Mouse (Mus musculus) layer of hippocampus, adult 2 months (tissue): ENCODE data around the gene Decr2. TPM values are rescaled to one million over a fixed set of nuclear protein-coding genes. Genes with fewer than 3 reads are reported as not detected.
A peak's percentile ranks its signal among the peaks of the same experiment; 100 is the strongest.
"Not testable (repeated sequence)": the region's sequence is repeated elsewhere in the genome, so short reads cannot be mapped to it uniquely, and the experiment has no call there.

Experiments
- DNase-seq, 2 experiments: peaks; one replicate each; pipeline ENCODE4 v3.0.0; 2022; ENCODE audit warnings: low spot score in 2 of 2
- H3K27ac ChIP-seq: fragments of 200-600 bp; 2 replicates; pipeline ENCODE4 v1.8.1; 2022
- H3K4me3 ChIP-seq: fragments of 200-600 bp; 2 replicates; pipeline ENCODE4 v1.8.1; 2022; ENCODE audit warnings: mild to moderate bottlenecking
- CTCF ChIP-seq: fragments of 200-600 bp; conservative IDR thresholded peaks from 2 replicates; pipeline ENCODE4 v1.8.1; 2022; ENCODE audit warnings: antibody characterized with exemption, mild to moderate bottlenecking, moderate library complexity
- total RNA-seq, 2 experiments: library from RNA; stranded (reverse); gene quantifications; 2 replicates each; pipeline ENCODE4 v1.2.3; 2021

Decr2 gene
- total RNA-seq, 2 experiments from 2014 or later = 26.7 to 28.9 TPM

GRCm38 (mm10) chr17:26043249-26043636, 46.9 kb downstream of the Decr2 start:
- Histone ChIP-seq H3K27ac (peak overlapping the region; percentile 91), H3K4me3 (peak overlapping the region; percentile 20; the same call in 1 of the 2 replicates)
- TF ChIP-seq CTCF = peak; percentile 28
- DNase-seq = peak; percentile 74 to 76

- no peak for TF ChIP-seq CTCF
- H3K27ac ChIP-seq = peak overlapping the region; percentile 91
- no peak for DNase-seq
- peak overlapping the region; percentile 20; the same call in 1 of the 2 replicates for H3K4me3 ChIP-seq
Measured at GRCm38 (mm10) chr17:26042599-26043248, 47.4 kb downstream of the Decr2 start.

GRCm38 (mm10) chr17:26041111-26041802, 48.9 kb downstream of the Decr2 start:
- H3K4me3 ChIP-seq = no peak overlapping the region
- TF ChIP-seq CTCF = peak; percentile 85
- H3K27ac ChIP-seq = peak overlapping the region; percentile 52
- DNase-seq = peak; percentile 44 to 45

- not testable (repeated sequence) for H3K27ac ChIP-seq, H3K4me3 ChIP-seq, DNase-seq
Measured at GRCm38 (mm10) chr17:26040711-26041110, 49.4 kb downstream of the Decr2 start.

- TF ChIP-seq CTCF = no peak
- Histone ChIP-seq H3K4me3 (no peak overlapping the region), H3K27ac (peak overlapping the region; percentile 78)
- DNase-seq = peak in 1 of 2 experiments; percentile 29
Measured at GRCm38 (mm10) chr17:26032037-26032436, 58.1 kb downstream of the Decr2 start.

- TF ChIP-seq CTCF = no peak
- no peak for DNase-seq
- Histone ChIP-seq H3K4me3 (no peak overlapping the region), H3K27ac (peak overlapping the region; percentile 78)
Measured at GRCm38 (mm10) chr17:26031583-26031982, 58.6 kb downstream of the Decr2 start.

Other genes starting within 250 kb of the Decr2 start
- 10 to 100 TPM; 30.0 to 33.9 TPM for gene Gm20683, start 248.6 kb downstream of the Decr2 start, total RNA-seq
- 100 to 1,000 TPM in 1 of 2 experiments, 10 to 100 TPM in 1; 95.9 to 107 TPM for gene Rhot2, start 245.5 kb downstream of the Decr2 start, total RNA-seq
- 10 to 100 TPM; 21.7 to 24.6 TPM for gene Wdr90, start 228.8 kb downstream of the Decr2 start, total RNA-seq
- gene Mcrip2, start 221.6 kb downstream of the Decr2 start, total RNA-seq = 10 to 100 TPM; 20.9 to 21.6 TPM
- 10 to 100 TPM; 39.0 to 39.9 TPM for gene Mettl26, start 215.3 kb downstream of the Decr2 start, total RNA-seq
- gene Wfikkn1, start 209.5 kb downstream of the Decr2 start, total RNA-seq = 1 to 10 TPM; 1.7 to 2.8 TPM
- 10 to 100 TPM; 50.1 to 51.1 TPM for gene Rab40c, start 170.6 kb downstream of the Decr2 start, total RNA-seq
- 100 to 1,000 TPM; 120 TPM for gene Pigq, start 145.4 kb downstream of the Decr2 start, total RNA-seq
- gene Nhlrc4, start 145.4 kb downstream of the Decr2 start, total RNA-seq = 1 to 10 TPM; 1.3 to 1.5 TPM
- under 1 TPM; 0.41 to 0.64 TPM for gene A930017K11Rik, start 137.8 kb downstream of the Decr2 start, total RNA-seq
- 10 to 100 TPM; 53.6 to 58.8 TPM for gene Capn15, start 104.5 kb downstream of the Decr2 start, total RNA-seq
- gene Rab11fip3, start 20.8 kb downstream of the Decr2 start, total RNA-seq = 100 to 1,000 TPM; 108 to 115 TPM
- gene Nme4, start 5.3 kb upstream of the Decr2 start, total RNA-seq = 1 to 10 TPM; 5.7 to 6.7 TPM
- gene Tmem8, start 23.0 kb upstream of the Decr2 start, total RNA-seq = 10 to 100 TPM; 14.1 to 14.2 TPM
- gene Mrpl28, start 33.2 kb upstream of the Decr2 start, total RNA-seq = 10 to 100 TPM; 59.7 to 63.9 TPM
- gene Axin1, start 48.4 kb upstream of the Decr2 start, total RNA-seq = 10 to 100 TPM; 24.3 to 25.2 TPM
- under 1 TPM in 1 of 2 experiments, not detected in 1; 0.61 TPM for gene Pdia2, start 108.8 kb upstream of the Decr2 start, total RNA-seq
- gene Rgs11, start 112.6 kb upstream of the Decr2 start, total RNA-seq = 10 to 100 TPM; 49.2 to 56.9 TPM
- gene Arhgdig, start 117.4 kb upstream of the Decr2 start, total RNA-seq = 10 to 100 TPM; 59.4 to 61.4 TPM
- gene Fam234a, start 153.9 kb upstream of the Decr2 start, total RNA-seq = 10 to 100 TPM; 18.8 to 21.0 TPM
- 10 to 100 TPM; 87.5 to 91.9 TPM for gene Luc7l, start 162.6 kb upstream of the Decr2 start, total RNA-seq